Mouse (Mus musculus): ENCODE results near the gene 1700034J05Rik. TPM values are rescaled to one million over a fixed set of nuclear protein-coding genes. Genes with fewer than 3 reads are reported as not detected.
A peak's percentile ranks its signal among the peaks of the same experiment; 100 is the strongest.

Gene 1700034J05Rik
- polyA plus RNA-seq, 1 experiment from 2014 or later = 0.39 TPM

DNA sequence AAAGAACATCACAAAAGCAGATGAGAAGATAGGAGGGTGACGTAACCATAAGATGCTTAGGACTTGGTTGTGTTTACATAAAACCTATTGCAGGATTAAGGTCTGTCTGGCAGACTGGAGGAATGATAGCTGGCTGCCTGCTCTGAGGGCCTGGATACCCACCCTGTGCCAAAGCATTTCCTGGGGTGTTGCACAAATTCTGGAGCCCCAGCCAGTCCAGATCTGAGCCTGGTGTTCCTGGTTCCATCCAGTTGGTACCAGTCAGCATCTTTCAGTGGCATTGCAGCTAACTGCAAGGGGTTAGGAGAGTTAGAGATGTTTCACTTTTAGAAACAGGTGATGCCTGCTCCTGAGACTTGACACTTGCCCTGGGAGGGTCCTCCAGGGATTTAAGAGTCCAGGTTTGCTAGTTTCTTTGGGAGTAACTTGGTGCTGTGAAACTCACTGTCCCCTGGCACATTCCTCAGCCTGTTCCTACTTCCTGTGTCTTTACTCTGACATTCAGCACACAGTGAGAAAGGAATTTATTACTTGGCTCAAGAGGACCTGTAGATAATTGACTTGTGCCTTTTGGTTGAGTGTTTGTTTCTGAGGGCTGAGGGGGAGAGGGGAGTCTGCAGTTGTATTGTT, 25.0 kb upstream of the 1700034J05Rik start:
- peaks cover 11% of the 10 kb centered on the region; the same call in 1 of the 2 replicates for H3K4me1 ChIP-seq
- H3K4me2 ChIP-seq (replicated peaks) = no peak overlapping the region
- H3K9me3 ChIP-seq (replicated peaks) = no peaks in the 10 kb centered on the region
- 35% methylated on average over 1 of the region's 1 CpGs for WGBS
- H3K9ac ChIP-seq = no peak overlapping the region
- ATAC-seq (ENCODE audit: insufficient number of reproducible peaks, low FRiP score, low TSS enrichment, low read depth) = no peak
- no peaks in the 10 kb centered on the region for H3K27me3 ChIP-seq
- H3K36me3 ChIP-seq = peaks cover 18% of the 10 kb centered on the region; the same call in 1 of the 2 replicates
- H3K27ac ChIP-seq (replicated peaks) = 0 out of 2 replicates have a peak overlapping the region, but pooled peaks have one; percentile 8
- no peak overlapping the region for H3K4me3 ChIP-seq (replicated peaks)

DNA sequence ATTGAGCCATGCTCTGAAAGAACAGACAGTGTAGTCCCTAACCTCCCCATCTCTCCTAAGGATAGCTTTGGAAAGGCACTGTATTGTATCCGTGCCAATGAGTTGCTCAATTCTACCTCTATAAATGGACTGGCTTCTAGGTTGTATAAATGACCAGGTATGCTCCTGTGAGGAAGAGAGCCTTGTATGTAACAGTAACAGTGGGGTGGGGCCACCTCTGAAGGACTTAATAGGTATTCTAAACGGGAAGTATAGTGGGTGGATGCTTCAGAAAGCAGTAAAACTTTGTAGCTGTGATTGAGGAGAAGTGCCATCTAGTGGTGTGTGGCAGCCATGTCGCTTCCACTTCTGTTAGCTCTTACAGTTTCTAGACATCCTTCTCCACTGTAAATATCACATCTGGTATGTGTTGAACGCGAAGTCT, 24.5 kb upstream of the 1700034J05Rik start:
- peaks cover 18% of the 10 kb centered on the region; the same call in 1 of the 2 replicates for H3K36me3 ChIP-seq
- no peaks in the 10 kb centered on the region for H3K9me3 ChIP-seq (replicated peaks)
- H3K9ac ChIP-seq = no peak overlapping the region
- H3K27ac ChIP-seq (replicated peaks) = no peak overlapping the region
- WGBS = 35% methylated on average over 5 of the region's 5 CpGs
- H3K4me1 ChIP-seq = peaks cover 11% of the 10 kb centered on the region; the same call in 1 of the 2 replicates
- H3K4me3 ChIP-seq (replicated peaks) = no peak overlapping the region
- no peak for ATAC-seq (ENCODE audit: insufficient number of reproducible peaks, low FRiP score, low TSS enrichment, low read depth)
- no peaks in the 10 kb centered on the region for H3K27me3 ChIP-seq
- no peak overlapping the region for H3K4me2 ChIP-seq (replicated peaks)

DNA sequence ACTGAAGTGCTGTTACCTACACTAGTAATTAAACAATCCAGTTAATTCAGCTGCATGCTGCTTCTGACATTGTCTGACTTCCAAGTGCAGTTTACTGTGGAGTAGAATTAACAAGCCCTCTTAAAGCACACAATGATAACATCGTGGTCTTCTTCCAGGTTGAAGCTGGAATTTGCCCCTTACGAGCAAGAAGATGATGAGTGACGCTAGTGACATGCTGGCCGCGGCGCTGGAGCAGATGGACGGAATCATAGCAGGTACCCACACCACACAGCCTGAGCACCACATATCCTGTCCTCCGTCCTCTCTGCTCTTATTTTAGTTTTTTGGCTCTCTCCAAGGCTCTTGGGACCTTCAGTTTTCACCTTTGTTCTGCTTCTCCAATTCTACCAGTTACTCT, 22.2 kb upstream of the 1700034J05Rik start:
- Histone ChIP-seq H3K4me2 (replicated peaks) (no peak overlapping the region), H3K27ac (replicated peaks) (no peak overlapping the region), H3K4me1 (peaks cover 20% of the 10 kb centered on the region; the same call in 1 of the 2 replicates), H3K27me3 (no peaks in the 10 kb centered on the region), H3K4me3 (replicated peaks) (no peak overlapping the region), H3K36me3 (peaks cover 9% of the 10 kb centered on the region; the same call in 1 of the 2 replicates), H3K9me3 (replicated peaks) (no peaks in the 10 kb centered on the region), H3K9ac (no peak overlapping the region)
- WGBS = 83% methylated on average over 8 of the region's 8 CpGs
- no peak for ATAC-seq (ENCODE audit: insufficient number of reproducible peaks, low FRiP score, low TSS enrichment, low read depth)

DNA sequence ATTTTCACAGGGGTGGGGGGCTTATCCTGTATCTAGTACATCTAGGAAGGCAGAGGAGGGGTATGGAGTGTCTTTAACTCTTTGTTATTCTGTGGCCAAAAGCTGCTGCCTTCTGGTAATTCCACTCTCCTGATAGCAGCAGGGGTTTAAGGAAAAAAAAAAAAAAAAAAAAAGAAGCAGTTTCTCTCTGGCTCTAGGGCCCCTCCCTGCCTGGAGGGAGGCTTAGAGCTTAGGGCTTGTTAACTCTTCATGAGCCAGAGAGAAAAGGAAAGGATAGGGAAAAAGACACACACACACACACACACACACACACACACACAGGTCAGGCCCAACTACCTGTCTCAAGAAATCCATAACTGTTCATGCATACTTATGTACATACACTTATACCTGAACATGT, 19.6 kb upstream of the 1700034J05Rik start:
- H3K4me1 ChIP-seq = peaks cover 13% of the 10 kb centered on the region; the same call in 1 of the 2 replicates
- peaks cover 9% of the 10 kb centered on the region; the same call in 1 of the 2 replicates for H3K36me3 ChIP-seq
- no peaks in the 10 kb centered on the region for H3K27me3 ChIP-seq
- no peak overlapping the region for H3K4me3 ChIP-seq (replicated peaks)
- no peak overlapping the region for H3K9ac ChIP-seq
- H3K9me3 ChIP-seq (replicated peaks) = no peaks in the 10 kb centered on the region
- no peak overlapping the region for H3K27ac ChIP-seq (replicated peaks)
- no peak for ATAC-seq (ENCODE audit: insufficient number of reproducible peaks, low FRiP score, low TSS enrichment, low read depth)
- H3K4me2 ChIP-seq (replicated peaks) = no peak overlapping the region

DNA sequence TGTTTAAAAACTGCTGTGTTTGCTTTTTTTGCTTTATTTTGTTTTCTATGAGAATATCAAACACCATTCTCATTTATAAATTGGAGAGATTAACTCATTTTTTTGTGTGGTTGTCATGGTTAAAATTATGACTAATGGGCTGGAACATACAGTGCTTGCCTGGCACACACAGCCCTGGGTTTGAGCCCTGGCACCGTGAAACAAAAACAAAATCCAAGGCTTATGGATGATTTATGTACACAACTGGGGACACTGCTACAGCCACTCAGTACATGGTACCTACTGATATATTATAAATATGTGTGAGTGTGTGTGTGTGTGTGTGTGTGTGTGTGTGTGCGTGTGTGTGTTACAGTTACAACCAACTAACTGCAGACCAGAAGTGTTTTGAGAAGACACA, 19.2 kb upstream of the 1700034J05Rik start:
- H3K4me2 ChIP-seq (replicated peaks) = no peak overlapping the region
- WGBS = 63% methylated on average over 2 of the region's 2 CpGs
- peaks cover 9% of the 10 kb centered on the region; the same call in 1 of the 2 replicates for H3K36me3 ChIP-seq
- no peak overlapping the region for H3K4me3 ChIP-seq (replicated peaks)
- H3K9me3 ChIP-seq (replicated peaks) = no peaks in the 10 kb centered on the region
- ATAC-seq (ENCODE audit: insufficient number of reproducible peaks, low FRiP score, low TSS enrichment, low read depth) = no peak
- H3K9ac ChIP-seq = no peak overlapping the region
- H3K4me1 ChIP-seq = peaks cover 13% of the 10 kb centered on the region; the same call in 1 of the 2 replicates
- no peaks in the 10 kb centered on the region for H3K27me3 ChIP-seq
- H3K27ac ChIP-seq (replicated peaks) = no peak overlapping the region

DNA sequence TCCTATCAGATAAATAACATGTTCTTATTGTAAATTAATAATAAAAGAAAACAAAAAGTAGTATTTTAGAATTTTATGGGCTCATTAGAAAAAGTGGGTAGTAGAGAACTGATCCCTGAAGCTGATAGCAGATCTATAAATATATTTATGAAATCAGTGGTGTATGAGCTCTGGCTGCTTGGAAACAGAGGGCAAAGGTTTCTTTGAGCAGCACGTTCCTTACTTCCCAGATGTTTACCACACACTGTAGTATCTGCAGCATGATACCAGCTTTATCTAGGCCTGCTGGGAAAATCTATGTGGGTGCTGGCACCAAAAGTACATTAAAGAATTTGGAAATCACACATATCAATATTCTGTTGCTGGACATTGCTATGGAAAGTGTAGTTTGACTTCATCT, 18.5 kb upstream of the 1700034J05Rik start:
- no peaks in the 10 kb centered on the region for H3K9me3 ChIP-seq (replicated peaks)
- H3K27ac ChIP-seq (replicated peaks) = no peak overlapping the region
- H3K36me3 ChIP-seq = peaks cover 9% of the 10 kb centered on the region; the same call in 1 of the 2 replicates
- peaks cover 18% of the 10 kb centered on the region; the same call in 1 of the 2 replicates for H3K4me1 ChIP-seq
- no peak overlapping the region for H3K4me2 ChIP-seq (replicated peaks)
- no peaks in the 10 kb centered on the region for H3K27me3 ChIP-seq
- WGBS = 68% methylated on average over 1 of the region's 1 CpGs
- ATAC-seq (ENCODE audit: insufficient number of reproducible peaks, low FRiP score, low TSS enrichment, low read depth) = no peak
- H3K9ac ChIP-seq = no peak overlapping the region
- H3K4me3 ChIP-seq (replicated peaks) = no peak overlapping the region

DNA sequence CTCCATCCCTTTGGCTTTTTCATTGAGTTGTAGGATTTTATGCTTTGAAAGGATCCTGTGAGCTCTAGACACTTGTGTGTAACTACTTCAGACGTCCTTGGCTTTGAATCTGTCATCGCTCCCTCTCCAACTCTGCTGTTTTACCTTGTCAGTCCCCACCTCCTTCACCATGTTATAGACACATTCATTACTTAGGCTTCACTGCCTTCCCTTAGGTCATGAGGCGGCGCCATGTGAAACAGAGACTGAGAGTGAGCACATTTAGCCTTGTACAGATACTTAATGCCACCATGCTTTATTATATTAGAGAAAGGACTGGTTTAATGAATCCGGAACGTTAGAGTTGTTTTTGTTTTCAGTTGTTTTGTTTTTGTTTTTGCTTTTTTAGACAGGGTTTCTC, 17.8 kb upstream of the 1700034J05Rik start:
- ATAC-seq (ENCODE audit: insufficient number of reproducible peaks, low FRiP score, low TSS enrichment, low read depth) = no peak
- no peak overlapping the region for H3K4me2 ChIP-seq (replicated peaks)

DNA sequence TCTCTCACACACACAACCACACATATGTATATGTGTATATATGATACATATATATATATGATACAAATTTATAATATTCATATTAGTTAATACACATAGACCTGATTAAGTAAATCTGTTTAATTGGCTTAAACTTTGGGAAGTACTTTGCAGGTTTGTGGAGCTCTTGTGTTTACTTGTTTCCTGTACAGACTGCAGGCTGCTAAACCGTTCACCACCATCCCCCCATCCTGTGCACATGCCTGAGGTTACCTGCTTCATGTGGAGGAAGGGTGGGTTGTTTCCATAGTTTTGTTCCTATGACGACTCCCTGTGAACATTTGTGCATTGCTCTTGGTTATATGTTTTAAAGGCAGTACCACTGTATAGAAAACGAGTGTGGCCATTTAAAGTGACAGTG, 17.1 kb upstream of the 1700034J05Rik start:
- Histone ChIP-seq H3K36me3 (no peaks in the 10 kb centered on the region), H3K9ac (no peak overlapping the region), H3K9me3 (replicated peaks) (no peaks in the 10 kb centered on the region), H3K27ac (replicated peaks) (no peak overlapping the region), H3K27me3 (no peaks in the 10 kb centered on the region), H3K4me3 (replicated peaks) (no peak overlapping the region), H3K4me1 (peaks cover 18% of the 10 kb centered on the region; the same call in 1 of the 2 replicates), H3K4me2 (replicated peaks) (no peak overlapping the region)
- no peak for ATAC-seq (ENCODE audit: insufficient number of reproducible peaks, low FRiP score, low TSS enrichment, low read depth)
- WGBS = 44% methylated on average over 3 of the region's 3 CpGs

More for the DNA sequence above, 17.8 kb upstream of the 1700034J05Rik start:
- Histone ChIP-seq H3K9ac (no peak overlapping the region), H3K27me3 (no peaks in the 10 kb centered on the region), H3K36me3 (peaks cover 3% of the 10 kb centered on the region; the same call in 1 of the 2 replicates), H3K4me3 (replicated peaks) (no peak overlapping the region), H3K27ac (replicated peaks) (no peak overlapping the region), H3K9me3 (replicated peaks) (no peaks in the 10 kb centered on the region), H3K4me1 (peaks cover 18% of the 10 kb centered on the region; the same call in 1 of the 2 replicates)
- WGBS = 64% methylated on average over 6 of the region's 6 CpGs

DNA sequence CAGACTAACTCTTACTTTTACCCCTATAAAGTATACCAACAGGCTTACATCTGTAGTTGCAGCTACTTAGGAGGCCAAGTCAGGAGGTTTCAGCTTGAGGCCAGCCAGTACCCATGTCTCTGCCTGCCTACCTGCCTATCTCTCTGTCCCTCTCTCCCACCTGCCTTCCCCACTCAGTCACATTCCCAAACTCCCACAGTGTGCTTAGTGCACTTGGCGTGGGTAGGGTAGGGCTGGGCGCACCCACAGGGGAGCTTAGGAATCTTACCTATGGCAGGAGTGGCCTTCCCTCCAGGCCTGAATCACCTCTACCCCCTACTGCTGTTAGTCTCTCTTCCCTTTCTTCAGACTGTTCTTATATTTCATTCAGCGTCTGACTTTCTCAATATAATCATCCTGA, 16.6 kb upstream of the 1700034J05Rik start:
- Histone ChIP-seq H3K36me3 (no peaks in the 10 kb centered on the region), H3K9ac (no peak overlapping the region), H3K9me3 (replicated peaks) (no peaks in the 10 kb centered on the region), H3K27ac (replicated peaks) (no peak overlapping the region), H3K27me3 (no peaks in the 10 kb centered on the region), H3K4me1 (peaks cover 18% of the 10 kb centered on the region; the same call in 1 of the 2 replicates), H3K4me2 (replicated peaks) (no peak overlapping the region), H3K4me3 (replicated peaks) (no peak overlapping the region)
- ATAC-seq (ENCODE audit: insufficient number of reproducible peaks, low FRiP score, low TSS enrichment, low read depth) = no peak
- 59% methylated on average over 3 of the region's 3 CpGs for WGBS

DNA sequence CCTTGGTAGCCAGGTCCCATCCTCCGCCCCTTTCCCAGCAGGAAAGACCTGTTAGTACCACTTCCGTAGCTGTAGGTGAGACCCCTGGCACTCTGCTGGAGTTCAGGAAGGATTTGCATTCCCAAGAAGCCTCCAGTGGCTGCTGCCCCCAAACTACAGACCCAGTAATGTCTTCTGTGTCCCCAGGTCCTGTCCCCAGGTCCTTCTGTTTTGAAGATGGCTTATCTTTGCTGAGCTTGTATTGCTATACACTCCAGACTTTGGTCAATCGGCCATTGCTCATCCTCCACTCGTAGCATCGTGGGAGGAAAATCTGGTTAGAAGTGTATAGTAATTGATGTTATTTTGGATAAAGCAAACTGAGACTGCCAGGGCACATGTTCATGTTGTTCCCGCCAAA, 13.6 kb upstream of the 1700034J05Rik start:
- Histone ChIP-seq H3K4me3 (replicated peaks) (no peak overlapping the region), H3K4me2 (replicated peaks) (no peak overlapping the region), H3K9me3 (replicated peaks) (no peaks in the 10 kb centered on the region), H3K27ac (replicated peaks) (no peak overlapping the region), H3K4me1 (0 out of 2 replicates have a peak, but pooled peaks cover 8% of the 10 kb centered on the region), H3K27me3 (no peaks in the 10 kb centered on the region), H3K36me3 (no peaks in the 10 kb centered on the region), H3K9ac (no peak overlapping the region)
- ATAC-seq (ENCODE audit: insufficient number of reproducible peaks, low FRiP score, low TSS enrichment, low read depth) = no peak
- 64% methylated on average over 6 of the region's 6 CpGs for WGBS

GRCm38 (mm10) chr6:146966446-146967019, 12.3 kb upstream of the 1700034J05Rik start:
- no peaks in the 10 kb centered on the region for H3K36me3 ChIP-seq
- H3K4me3 ChIP-seq (replicated peaks) = no peak overlapping the region
- 0 out of 2 replicates have a peak, but pooled peaks cover 12% of the 10 kb centered on the region for H3K4me1 ChIP-seq
- ATAC-seq (ENCODE audit: insufficient number of reproducible peaks, low FRiP score, low TSS enrichment, low read depth) = no peak
- no peaks in the 10 kb centered on the region for H3K27me3 ChIP-seq
- no peak overlapping the region for H3K27ac ChIP-seq (replicated peaks)
- H3K9me3 ChIP-seq (replicated peaks) = no peaks in the 10 kb centered on the region
- no peak overlapping the region for H3K4me2 ChIP-seq (replicated peaks)
- no peak overlapping the region for H3K9ac ChIP-seq
- WGBS = 67% methylated on average over 12 of the region's 12 CpGs

All from embryonic facial prominence, embryonic 15.5 days (tissue).